Mouse (Mus musculus): Measurements from ENCODE around the gene Lars2.

Lars2 gene

GRCm38 (mm10) chr9:123394856-123395255 lies 28.1 kb downstream of the Lars2 start:
- DNase-seq, result no peak

DNA sequence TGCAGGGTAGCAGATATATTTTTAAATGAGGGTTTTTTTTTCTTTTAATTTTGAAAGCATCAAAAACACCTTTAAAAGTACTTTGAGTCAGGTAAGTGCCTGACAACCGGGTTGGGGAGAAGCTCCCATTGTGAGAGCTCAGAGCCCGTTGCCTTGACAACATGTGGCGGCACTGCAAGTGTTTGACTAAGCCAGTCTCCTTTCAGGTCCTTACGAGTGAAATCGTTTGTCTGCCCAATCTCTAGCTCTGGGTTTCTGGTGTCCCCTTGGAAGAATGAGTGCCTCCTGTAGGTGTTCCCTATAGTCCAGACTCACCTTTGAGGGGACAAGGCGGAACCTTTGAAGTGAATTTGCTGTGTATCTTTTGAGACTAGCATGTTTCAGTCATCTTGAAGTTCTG lies 31.0 kb downstream of the Lars2 start:
- DNase-seq, result no peak

- DNase-seq, result no peak
Observed at GRCm38 (mm10) chr9:123402215-123402614, 35.5 kb downstream of the Lars2 start.

GRCm38 (mm10) chr9:123403031-123403430 lies 36.3 kb downstream of the Lars2 start:
- DNase-seq, result no peak

- DNase-seq, result no peak
Observed at GRCm38 (mm10) chr9:123405231-123405630, 38.5 kb downstream of the Lars2 start.

DNA sequence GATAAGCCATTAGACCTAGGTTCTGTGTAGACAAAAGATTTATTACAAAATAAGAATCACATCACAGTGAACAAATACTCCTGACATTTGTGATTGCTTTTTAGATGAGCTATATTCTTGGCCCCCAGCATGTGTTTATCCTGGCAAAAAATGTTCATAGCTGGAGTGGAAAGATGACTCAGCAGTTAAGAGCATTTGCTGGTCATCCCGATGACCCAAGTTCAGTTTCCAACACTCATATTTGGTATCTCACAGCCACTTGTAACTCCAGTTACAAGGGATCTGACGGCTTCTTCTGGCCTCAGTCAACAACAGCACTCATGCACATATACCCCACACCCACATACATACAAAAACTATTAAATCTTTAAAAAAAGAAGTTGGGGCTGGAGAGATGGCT lies 42.0 kb downstream of the Lars2 start:
- no peak for DNase-seq

DNA sequence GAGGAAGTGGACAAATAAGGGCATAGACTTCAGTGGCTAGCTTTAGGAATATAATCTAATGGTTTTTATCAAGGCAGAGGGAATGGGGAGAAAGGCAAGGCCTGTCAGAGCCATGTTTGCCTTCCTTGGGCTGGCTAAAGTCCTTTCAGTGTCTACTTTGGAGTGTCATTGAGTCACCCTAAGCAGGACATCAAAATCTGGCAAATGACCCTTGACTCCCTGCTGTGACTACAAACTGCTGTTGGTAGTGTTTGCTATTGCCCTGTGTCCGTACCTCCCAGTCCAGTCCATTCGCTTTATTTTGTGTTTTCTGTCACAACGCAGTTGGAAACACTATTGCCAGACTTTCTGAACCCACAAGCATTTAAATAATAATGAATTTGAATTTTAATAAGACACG lies 63.1 kb downstream of the Lars2 start:
- DNase-seq, result no peak

DNA sequence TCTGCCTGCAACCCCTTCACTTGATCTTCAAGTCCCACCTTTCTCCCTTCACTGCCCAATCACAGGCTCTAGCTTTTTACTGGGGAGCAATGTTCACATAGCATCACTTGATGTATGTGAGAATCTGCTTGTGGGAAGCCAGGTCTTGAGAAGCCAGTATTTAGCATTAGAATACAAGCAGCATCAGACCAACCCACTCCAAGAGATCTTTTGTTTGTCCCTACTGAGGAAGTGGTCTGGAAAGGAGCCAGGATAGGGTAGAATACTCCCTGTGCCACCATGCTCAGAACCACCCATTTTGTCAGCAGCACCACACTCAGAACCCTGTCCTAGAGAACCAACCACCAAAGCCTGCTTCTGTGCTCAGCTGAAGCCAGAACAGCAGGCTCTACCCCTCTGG lies 64.2 kb downstream of the Lars2 start:
- no peak for DNase-seq

- no peak for DNase-seq
Observed at GRCm38 (mm10) chr9:123438223-123438622, 71.5 kb downstream of the Lars2 start.

GRCm38 (mm10) chr9:123440230-123441058 lies 73.7 kb downstream of the Lars2 start:
- no peak for DNase-seq

GRCm38 (mm10) chr9:123447101-123447500 lies 80.4 kb downstream of the Lars2 start:
- DNase-seq, result peak; percentile 24

- DNase-seq, result no peak
Observed at GRCm38 (mm10) chr9:123448594-123448993, 81.9 kb downstream of the Lars2 start.

DNA sequence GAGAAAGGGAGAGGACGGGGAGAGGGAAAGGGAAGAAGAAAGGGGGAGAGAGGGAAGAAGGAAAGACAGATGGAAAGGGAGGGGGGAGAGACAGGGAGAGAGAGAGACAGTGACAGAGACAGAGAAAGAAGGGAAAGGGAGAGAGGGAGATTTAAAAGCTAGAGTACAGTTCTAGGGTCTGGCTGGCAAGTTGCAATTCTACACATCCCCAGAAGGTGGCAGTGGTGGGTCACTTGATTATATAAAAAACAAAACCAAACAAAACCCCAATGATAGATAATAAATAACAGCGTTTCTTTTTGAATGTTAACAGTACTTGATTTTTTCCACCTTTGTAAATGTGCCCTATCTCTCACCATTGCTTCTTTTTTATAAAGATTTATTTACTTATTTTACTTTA lies 83.4 kb downstream of the Lars2 start:
- peak; percentile 59 for DNase-seq

- no peak for DNase-seq
Observed at GRCm38 (mm10) chr9:123451772-123452171, 85.0 kb downstream of the Lars2 start.

- DNase-seq, result no peak
Observed at GRCm38 (mm10) chr9:123456634-123457602, 90.2 kb downstream of the Lars2 start.

GRCm38 (mm10) chr9:123457603-123458002 lies 90.9 kb downstream of the Lars2 start:
- no peak for DNase-seq

- DNase-seq, result no peak
Observed at GRCm38 (mm10) chr9:123467141-123467620, 100.5 kb downstream of the Lars2 start.

GRCm38 (mm10) chr9:123468406-123469085 lies 101.8 kb downstream of the Lars2 start:
- DNase-seq, result peak; percentile 23

GRCm38 (mm10) chr9:123469087-123469486 lies 102.4 kb downstream of the Lars2 start:
- no peak for DNase-seq

- DNase-seq, result no peak
Observed at GRCm38 (mm10) chr9:123473377-123473776, 106.7 kb downstream of the Lars2 start.

DNA sequence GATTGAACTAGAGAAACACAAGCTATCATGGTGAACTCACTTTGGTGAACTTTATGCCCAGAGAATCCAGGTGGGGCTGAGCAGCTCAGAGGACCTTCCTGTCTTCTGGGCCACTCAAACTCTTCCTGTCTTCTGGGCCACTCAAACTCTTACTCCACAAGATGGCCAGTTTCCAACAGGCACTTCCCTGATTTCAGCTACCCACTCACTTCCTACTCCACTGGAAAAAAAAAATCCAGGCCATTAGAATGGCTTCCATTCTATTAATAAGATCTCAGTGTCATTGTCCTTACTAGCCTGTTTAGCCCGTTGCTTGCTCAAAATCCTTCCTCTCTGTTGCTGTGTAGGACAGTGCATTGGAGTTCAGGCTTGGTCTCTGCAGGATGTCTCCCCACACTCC lies 108.8 kb downstream of the Lars2 start:
- no peak for DNase-seq

- DNase-seq, result peak; percentile 32
Observed at GRCm38 (mm10) chr9:123478031-123478585, 111.4 kb downstream of the Lars2 start.
